In the genomic region with DNA sequence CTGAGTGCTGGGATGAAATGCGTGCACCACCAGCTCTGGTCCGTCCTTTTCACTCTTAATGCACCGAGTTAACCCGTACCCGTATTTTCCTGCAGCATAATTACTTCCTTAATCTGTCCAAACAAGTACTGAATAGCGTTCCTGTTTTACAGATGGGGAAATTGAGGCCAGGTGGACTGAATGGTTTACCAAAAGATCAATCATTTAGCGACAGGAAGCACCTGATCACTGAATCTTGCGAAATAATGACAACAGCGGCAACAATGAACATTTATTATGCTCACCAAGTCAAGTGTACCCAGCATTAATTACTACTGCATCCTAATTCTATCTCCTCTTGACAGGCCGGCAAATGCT, we compare ENCODE assay signal across 8 mouse cellular contexts. TPM values are rescaled to one million over a fixed set of nuclear protein-coding genes. Genes with fewer than 3 reads are reported as not detected.
DNase-seq lines count a peak whose midpoint lies in the region; ATAC-seq and TF ChIP-seq lines count a peak whose summit lies in the region.

A gene (plus strand): TSS at position 258 of the 357 bp plus-strand sequence.

- peak within 1 kb of the TSS; percentile 97 for H3K27ac ChIP-seq in heart, embryonic 10.5 days
- H3K27ac ChIP-seq in forebrain, embryonic 12.5 days = no peak within 1 kb of the TSS
- peak within 1 kb of the TSS; percentile 97 for H3K27ac ChIP-seq in liver, embryonic 12.5 days
- H3K27ac ChIP-seq in cerebellum, adult 2 months (ENCODE audit: insufficient read depth, low read length) = no peak within 1 kb of the TSS

- DNase-seq in heart, embryonic 10.5 days (ENCODE audit: low spot score) = no peak
- DNase-seq in heart, postnatal 10 days = no peak
- DNase-seq in A20 (ENCODE audit: low read depth, low spot score) = peak; percentile 77
- no peak for DNase-seq in cerebellum, adult 2 months
- no peak for DNase-seq in thymus, postnatal 25 days
- no peak for DNase-seq in frontal cortex, postnatal 36 days (ENCODE audit: low spot score in 2 of 2)

- H3K4me3 ChIP-seq in heart, embryonic 10.5 days = peak within 1 kb of the TSS; percentile 87
- peak within 1 kb of the TSS; percentile 48 for H3K4me3 ChIP-seq in forebrain, embryonic 12.5 days (replicated peaks)
- peak within 1 kb of the TSS; percentile 84 for H3K4me3 ChIP-seq in liver, embryonic 12.5 days
- H3K4me3 ChIP-seq in cerebellum, adult 2 months (replicated peaks; ENCODE audit: insufficient read depth, low read depth, low read length) = no peak within 1 kb of the TSS

- ATAC-seq in forebrain, embryonic 12.5 days (ENCODE audit: low FRiP score) = no peak
- no peak for ATAC-seq in liver, embryonic 12.5 days

- peaks cover 31% of the 10 kb centered on the region for H3K4me1 ChIP-seq in heart, embryonic 10.5 days
- H3K4me1 ChIP-seq in forebrain, embryonic 12.5 days = peaks cover 34% of the 10 kb centered on the region
- H3K4me1 ChIP-seq in liver, embryonic 12.5 days = peaks cover 50% of the 10 kb centered on the region
- H3K4me1 ChIP-seq in cerebellum, adult 2 months (ENCODE audit: control insufficient read depth, insufficient read depth, low read length) = no peaks in the 10 kb centered on the region

- H3K27me3 ChIP-seq in heart, embryonic 10.5 days (ENCODE audit: insufficient read depth, poor library complexity, severe bottlenecking) = peaks cover 21% of the 10 kb centered on the region
- H3K27me3 ChIP-seq in forebrain, embryonic 12.5 days = peaks cover 37% of the 10 kb centered on the region
- peaks cover 11% of the 10 kb centered on the region; the same call in 1 of the 2 replicates for H3K27me3 ChIP-seq in liver, embryonic 12.5 days (replicated peaks)
- no peaks in the 10 kb centered on the region; the same call in 1 of the 2 replicates for H3K27me3 ChIP-seq in cerebellum, adult 2 months (ENCODE audit: control insufficient read depth, insufficient read depth, low read length)

- intact Hi-C loops in heart, postnatal 10 days (cut with DNase I) = loop anchor here (10.0 kb wide), 1 partner anchor 166 kb away; no protein-coding TSS in a partner anchor

- TF ChIP-seq CTCF in cerebellum, adult 2 months (IDR thresholded peaks at IDR 0.05; ENCODE audit: borderline replicate concordance, insufficient read depth, low read depth, low read length) = no peak

- WGBS in heart, embryonic 10.5 days = 22% methylated on average over 10 of the region's 10 CpGs
- WGBS in forebrain, embryonic 12.5 days = 13% methylated on average over 10 of the region's 10 CpGs
- WGBS in liver, embryonic 12.5 days (ENCODE audit: insufficient replicate concordance) = 22% methylated on average over 10 of the region's 10 CpGs
- 39% methylated on average over 10 of the region's 10 CpGs for WGBS in cerebellum, adult 2 months

- no peak for TF ChIP-seq POLR2A in cerebellum, adult 2 months (IDR thresholded peaks at IDR 0.05; ENCODE audit: borderline replicate concordance, insufficient read depth, low read length)

- H3K9ac ChIP-seq in forebrain, embryonic 12.5 days = peak within 1 kb of the TSS; percentile 73
- H3K9ac ChIP-seq in liver, embryonic 12.5 days = peak within 1 kb of the TSS; percentile 93

- peak within 1 kb of the TSS; percentile 94 for H3K4me2 ChIP-seq in forebrain, embryonic 12.5 days
- H3K4me2 ChIP-seq in liver, embryonic 12.5 days = peak within 1 kb of the TSS; percentile 83

- H3K36me3 ChIP-seq in heart, embryonic 10.5 days = peaks cover 4% of the 10 kb centered on the region; the same call in 1 of the 2 replicates
- H3K36me3 ChIP-seq in forebrain, embryonic 12.5 days (replicated peaks) = no peaks in the 10 kb centered on the region
- H3K36me3 ChIP-seq in liver, embryonic 12.5 days = peaks cover 24% of the 10 kb centered on the region

- no peaks in the 10 kb centered on the region for H3K9me3 ChIP-seq in heart, embryonic 10.5 days
- H3K9me3 ChIP-seq in forebrain, embryonic 12.5 days = no peaks in the 10 kb centered on the region
- no peaks in the 10 kb centered on the region for H3K9me3 ChIP-seq in liver, embryonic 12.5 days (replicated peaks)

RNA-seq across cellular contexts. Expression of the gene that starts here (rescaled TPM):
- 38.9 and 41.0 TPM in 2 replicates for polyA plus RNA-seq in heart, embryonic 10.5 days (2016; fragmentation: Nextera tagmentation; extraction: Ambion mirVana)
- 1 to 10 TPM; 2.2 to 3.4 TPM for total RNA-seq in heart, postnatal 10 days (2021)
- 11.4 and 14.4 TPM in 2 replicates for polyA plus RNA-seq in forebrain, embryonic 12.5 days (2016; fragmentation: Nextera tagmentation; extraction: Ambion mirVana)
- 153 and 162 TPM in 2 replicates for polyA plus RNA-seq in liver, embryonic 12.5 days (2016; fragmentation: Nextera tagmentation; extraction: Ambion mirVana)
- 0.25 and 0.43 TPM in 2 replicates for polyA plus RNA-seq in cerebellum, adult 2 months (2012; rRNA removed)

Comparison
In these comparisons a context has a peak if more than half of its experiments do, and no peak if none do; other contexts are left out.
1. H3K27ac ChIP-seq: peak in heart, embryonic 10.5 days (single experiment) and liver, embryonic 12.5 days (single experiment); none in forebrain, embryonic 12.5 days (single experiment) and cerebellum, adult 2 months (single experiment).